Mouse (Mus musculus): Measurements from ENCODE around the gene Slc16a5.

The Slc16a5 gene

DNA sequence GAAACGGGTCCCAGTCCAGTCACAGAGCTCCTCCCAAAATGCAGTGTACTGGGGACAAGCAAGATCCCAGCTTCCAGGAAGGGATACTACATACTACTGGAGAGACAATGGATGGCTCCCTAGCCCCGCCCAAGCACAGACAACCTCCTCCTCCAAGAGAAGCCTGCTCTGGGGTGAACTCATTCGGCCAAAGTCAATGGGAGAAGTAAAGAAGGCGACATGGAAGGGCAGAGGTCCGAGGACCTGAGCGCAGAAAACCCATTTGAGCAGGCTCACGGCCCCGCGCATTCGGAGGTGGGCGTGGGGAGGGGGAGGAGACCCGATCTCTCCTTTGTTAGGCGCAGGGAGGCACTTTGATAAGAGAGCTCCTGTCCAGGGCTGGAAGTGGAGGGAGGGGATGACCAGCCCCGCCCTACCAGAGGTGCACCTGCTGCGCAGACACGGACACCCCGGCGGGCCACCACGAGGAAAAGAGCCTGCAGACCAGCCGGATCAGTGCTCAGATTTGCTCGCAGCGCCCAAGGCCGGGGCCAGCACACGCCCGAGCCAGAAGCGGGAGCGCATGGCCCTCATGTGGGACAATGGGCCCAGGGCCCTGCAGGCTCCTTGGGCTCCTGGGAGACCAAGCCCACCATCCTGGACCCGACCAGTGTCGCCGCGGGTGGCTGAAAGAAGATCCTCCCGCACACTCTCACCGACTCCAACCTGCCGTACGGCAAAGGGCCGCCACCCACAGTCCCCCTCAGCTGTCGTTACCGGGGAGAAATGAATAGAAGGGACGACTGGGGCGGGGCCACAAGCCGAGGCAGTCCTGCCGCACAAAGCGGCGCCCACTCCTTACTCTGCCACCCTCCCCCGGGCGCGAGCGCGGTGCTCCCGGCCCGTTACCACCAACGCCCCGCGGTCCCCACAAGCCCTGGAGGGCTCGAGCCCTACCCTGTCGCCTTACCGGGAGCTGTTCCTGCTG, 51.3 kb downstream of the Slc16a5 start:
- peak in 1 of 2 experiments; percentile 41 for DNase-seq (ENCODE audit: low spot score in 2 of 2)

DNA sequence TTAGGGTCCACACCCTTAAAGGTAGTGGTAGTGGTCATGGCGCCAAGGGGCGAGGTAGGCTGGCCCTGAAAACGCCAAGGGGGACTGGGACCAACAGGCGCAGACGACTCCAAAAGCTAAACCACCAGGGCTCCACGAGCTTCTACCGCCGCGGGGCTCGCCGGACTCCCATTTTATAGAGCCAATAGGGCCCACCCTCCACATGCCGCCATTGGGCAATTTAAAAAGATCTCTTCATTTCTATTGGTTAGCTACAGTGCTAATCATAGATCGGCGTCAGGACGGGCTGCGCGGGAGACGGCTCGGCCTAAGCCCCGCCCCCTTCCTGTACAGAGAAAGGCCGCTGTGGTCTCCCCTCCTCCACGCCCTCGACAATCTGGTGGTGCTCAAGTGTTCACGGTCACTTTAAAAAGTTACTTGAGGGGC, 52.0 kb downstream of the Slc16a5 start, which contains the start of gene Jpt1:
Jpt1 (minus strand) TSS at position 150 of the 426 bp plus-strand sequence.
- DNase-seq (ENCODE audit: low spot score in 2 of 2), result peak; percentile 95

DNA sequence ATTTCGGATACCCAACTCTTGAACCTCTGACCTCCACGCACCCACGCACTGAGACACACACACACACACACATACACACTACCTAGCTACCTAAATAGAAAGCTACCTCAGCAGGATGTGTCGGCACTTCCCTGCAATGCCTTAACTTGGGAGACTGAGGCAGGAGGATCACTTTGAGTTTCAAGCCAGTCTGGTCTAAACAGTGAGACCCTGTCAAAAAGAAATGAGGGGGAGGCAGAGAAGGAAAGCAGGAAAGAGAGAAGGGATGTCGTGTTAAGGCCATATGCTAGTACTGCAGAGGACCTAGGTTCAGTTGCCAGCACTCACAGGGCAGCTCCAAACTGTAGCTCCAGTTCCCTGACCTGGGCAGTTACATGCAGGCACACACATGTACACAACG, 52.7 kb downstream of the Slc16a5 start:
- DNase-seq (ENCODE audit: low spot score in 2 of 2), result no peak

DNA sequence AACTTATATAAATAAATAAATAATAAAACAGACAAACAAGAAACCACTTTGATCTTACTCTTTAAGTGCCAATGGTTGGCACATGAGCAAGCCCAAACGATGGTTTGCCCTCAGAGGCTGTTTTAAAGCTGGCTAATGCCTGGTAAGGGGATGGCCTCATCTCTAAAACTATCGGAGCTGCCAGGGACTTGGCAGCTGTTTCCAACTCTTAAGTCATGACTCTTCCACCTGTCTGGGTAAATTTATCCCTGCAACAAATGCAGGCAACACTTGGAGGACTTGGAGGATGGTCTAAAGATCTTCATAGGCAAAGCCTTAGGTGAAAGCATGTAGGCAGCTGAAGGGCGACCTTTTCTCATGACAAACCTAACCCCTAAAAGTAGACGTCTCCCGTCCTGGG, 54.7 kb downstream of the Slc16a5 start:
- DNase-seq (ENCODE audit: low spot score in 2 of 2), result no peak

DNA sequence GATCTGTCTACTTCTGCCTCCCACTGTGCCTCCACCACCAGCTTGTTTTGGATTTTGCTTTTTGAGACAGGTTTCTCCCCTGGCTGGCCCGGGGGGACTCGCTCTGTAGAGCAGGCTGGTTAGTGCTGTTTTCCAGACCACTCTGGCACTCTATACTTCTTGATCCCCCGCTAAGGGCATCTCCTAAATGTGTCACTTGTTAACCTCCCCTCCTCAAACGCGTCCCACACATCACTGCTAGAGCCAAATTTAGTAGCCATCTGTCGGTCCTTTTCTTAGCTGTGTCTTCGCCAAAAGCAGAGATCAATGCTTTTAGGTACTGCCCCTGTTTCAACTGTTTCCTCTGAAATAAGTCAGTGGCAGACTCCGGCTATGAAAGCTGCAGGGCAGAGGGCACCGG, 56.4 kb downstream of the Slc16a5 start:
- DNase-seq (ENCODE audit: low spot score in 2 of 2), result no peak

DNA sequence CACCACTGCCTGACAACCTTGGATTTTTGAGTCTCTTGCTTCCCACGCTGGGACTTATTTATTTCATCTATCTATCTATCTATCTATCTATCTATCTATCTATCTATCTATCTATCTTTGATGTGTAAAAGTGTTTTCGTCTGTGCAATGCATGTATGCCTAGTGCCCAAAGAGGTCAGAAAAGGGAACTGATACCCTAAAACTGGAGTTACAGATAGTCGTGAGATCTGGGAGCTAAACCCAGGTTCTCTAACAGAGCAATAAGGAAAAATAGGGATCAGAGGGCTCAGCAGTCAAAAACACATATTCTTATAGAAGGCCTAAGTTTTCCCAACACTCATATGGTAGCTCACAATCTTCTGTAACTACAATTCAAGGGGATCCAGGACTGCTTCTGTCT, 57.3 kb downstream of the Slc16a5 start:
- DNase-seq (ENCODE audit: low spot score in 2 of 2), result no peak

DNA sequence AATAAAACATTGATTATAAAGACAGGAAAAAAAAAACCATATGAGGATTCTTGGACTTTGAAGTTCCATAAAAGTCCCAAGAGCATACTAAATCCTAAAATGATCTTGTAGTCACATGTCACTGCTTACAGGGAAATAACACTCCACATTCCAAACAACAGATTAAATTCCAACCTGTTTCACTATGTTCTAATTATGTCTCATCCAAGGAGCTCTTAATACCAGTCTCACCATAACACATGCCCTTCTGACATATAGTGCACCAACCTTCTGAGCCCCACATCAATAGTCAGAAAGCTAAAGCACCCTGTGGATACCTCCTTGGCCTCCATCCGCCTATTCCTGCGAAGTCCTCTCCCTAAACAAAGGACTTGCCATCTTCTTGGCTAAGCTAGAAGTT, 57.9 kb downstream of the Slc16a5 start:
- no peak for DNase-seq (ENCODE audit: low spot score in 2 of 2)

DNA sequence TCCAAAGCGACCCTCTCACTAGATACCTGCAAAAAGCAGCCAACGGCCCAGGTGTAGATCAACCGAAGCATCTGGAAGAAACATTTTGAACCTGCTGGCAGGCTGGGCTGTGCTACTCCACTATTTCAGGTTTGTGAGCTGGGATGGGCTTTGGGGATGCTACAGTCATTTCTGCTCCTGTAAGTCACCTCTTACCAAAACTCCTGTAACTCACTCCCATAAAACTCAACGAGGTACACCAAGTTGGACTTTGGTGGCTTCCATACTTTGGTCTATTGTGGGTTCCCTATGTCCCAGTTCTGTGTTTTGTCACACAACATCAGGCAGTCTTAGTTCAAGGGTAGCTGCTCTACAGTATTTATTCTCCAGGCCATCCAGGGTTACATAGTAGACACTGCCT, 58.8 kb downstream of the Slc16a5 start:
- no peak for DNase-seq (ENCODE audit: low spot score in 2 of 2)

DNA sequence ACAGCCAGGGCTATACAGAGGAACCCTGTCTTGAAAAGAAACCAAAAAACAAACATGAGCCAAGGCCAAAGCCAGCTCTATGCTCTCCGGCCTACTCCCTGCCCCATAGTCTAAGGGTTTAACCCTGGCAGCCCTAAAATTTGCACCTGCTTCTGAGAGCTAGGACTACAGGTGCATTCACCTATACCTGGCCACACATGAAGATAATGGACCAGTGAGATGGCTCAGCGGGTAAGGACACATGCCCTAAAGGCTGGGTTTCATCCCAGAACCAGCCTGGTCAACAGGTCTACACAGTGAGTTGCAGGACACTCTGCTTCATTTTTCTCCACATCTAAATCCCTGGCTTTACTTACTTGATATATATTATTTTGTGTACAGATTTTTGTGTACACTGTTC, 60.0 kb downstream of the Slc16a5 start:
- DNase-seq (ENCODE audit: low spot score in 2 of 2), result no peak

DNA sequence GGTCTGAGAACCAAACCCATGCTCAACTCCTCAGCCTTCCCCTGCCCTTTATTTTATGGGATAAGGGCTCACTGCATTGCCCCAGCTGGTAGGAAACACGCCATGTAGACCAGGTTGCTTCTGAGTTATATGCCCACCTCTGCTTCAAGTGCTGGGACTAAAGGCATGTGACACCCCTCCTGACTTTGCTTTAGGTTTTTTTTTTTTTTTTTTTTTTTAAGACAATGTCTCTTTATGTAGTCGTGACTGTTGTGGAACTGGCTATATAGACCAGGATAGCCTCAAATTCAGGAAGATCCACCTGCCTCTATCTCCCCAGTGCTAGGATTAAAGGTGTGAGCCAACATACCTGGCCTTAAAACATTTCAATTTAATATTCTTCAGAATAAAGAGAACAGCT, 60.4 kb downstream of the Slc16a5 start:
- no peak for DNase-seq (ENCODE audit: low spot score in 2 of 2)
